Mouse (Mus musculus) G1E-ER4 (cell line): ENCODE measurements around the gene Trip12. TPM values are rescaled to one million over a fixed set of nuclear protein-coding genes. Genes with fewer than 3 reads are reported as not detected.

Experiments used
- GATA1 ChIP-seq: IDR thresholded peaks from one replicate; pipeline ENCODE4 v1.8.0; 2012; ENCODE audit warnings: low read length, inconsistent platforms
- polyA plus RNA-seq: library from polyadenylated mRNA; stranded (reverse); fragments of >175 nt; gene quantifications from 2 replicates; pipeline ENCODE4 v1.2.3, GENCODE M21; 2012

Gene Trip12
- polyA plus RNA-seq, 1 experiment: 104 TPM

DNA sequence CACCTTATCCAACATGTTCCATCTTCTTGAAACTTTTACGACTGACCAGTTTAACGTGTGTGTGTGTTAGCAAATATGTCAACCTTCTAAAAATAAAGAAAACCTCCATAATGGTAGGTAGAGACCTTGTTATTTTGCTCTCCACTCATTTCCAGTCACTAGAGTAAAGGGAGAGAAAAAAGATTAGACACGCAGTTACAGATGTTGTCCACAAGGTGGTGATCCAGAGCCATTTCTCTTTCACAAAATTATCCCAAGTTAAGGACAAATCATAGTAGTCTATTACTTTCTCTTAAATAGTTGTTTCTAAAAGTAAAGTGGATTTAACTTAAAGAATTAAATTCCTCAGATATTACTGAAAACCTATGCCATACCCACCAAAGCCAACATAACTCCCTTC lies 106.5 kb downstream of the Trip12 start:
- TF ChIP-seq GATA1: no peak

- no peak for TF ChIP-seq GATA1
Observed at GRCm38 (mm10) chr1:84731763-84732162, 108.6 kb downstream of the Trip12 start.

DNA sequence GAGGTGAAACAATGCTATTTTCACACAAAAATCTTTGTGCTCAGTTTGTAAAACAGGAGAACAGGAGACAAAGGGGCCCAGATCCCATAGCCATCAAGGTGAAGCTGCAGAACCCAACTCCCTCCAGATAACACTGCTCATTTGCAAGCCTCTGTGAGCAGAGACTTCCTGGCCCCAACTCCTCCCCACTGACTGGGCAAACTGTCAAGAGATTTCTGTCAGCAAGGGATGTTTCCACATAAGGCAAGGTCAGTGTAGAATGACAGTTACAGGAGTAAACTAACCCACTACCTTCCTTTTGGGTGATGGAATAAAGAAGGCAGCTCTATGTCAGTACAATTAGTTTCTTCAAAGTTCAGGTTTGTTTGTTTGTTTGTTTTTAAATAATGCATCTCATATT lies 117.5 kb downstream of the Trip12 start:
- TF ChIP-seq GATA1: no peak

- TF ChIP-seq GATA1: no peak
Observed at GRCm38 (mm10) chr1:84722371-84722770, 117.9 kb downstream of the Trip12 start.

DNA sequence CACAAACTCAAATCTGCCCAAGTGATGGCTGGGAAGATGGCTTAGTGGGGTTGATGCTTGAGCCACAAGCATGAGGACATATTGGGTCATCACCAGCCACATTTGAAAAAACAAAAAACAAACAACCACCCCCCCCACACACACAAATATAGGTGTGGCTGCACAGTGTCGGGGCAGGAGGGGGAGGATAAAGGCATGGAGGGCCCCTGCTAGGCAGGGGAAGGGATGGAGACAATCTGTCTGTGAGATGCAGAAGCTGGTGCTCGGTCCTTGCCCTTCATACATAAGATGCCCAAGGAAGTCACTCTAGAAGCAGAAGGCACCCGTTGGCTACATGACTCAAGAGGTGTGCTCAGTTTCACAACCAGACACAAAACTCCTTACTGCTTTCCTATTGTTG lies 118.4 kb downstream of the Trip12 start:
- TF ChIP-seq GATA1: no peak

- no peak for TF ChIP-seq GATA1
Observed at GRCm38 (mm10) chr1:84709810-84710785, 130.2 kb downstream of the Trip12 start.

DNA sequence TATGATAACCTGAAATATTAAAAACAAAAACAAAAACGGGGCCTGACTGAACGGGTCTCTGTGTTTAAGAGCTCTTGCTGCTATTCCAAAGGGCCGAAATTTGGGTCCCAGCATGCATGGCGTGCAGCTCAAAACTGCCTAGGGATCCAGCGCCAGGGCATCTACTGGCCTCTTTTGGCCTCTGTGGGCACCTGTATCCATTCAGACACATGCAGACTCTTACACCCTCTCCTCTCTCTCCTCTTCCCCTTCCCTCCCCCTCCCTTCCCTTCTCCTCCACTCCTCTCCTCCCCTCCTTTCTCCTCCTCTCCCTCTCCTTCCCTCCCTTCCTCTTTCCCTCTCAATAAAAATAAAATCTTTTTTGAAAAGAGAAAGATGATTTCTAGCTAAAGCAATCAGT lies 130.9 kb downstream of the Trip12 start:
- no peak for TF ChIP-seq GATA1

GRCm38 (mm10) chr1:84700254-84700653 lies 140.1 kb downstream of the Trip12 start:
- TF ChIP-seq GATA1: no peak

- no peak for TF ChIP-seq GATA1
Observed at GRCm38 (mm10) chr1:84697136-84697535, 143.2 kb downstream of the Trip12 start.

- no peak for TF ChIP-seq GATA1
Observed at GRCm38 (mm10) chr1:84695517-84696411, 144.6 kb downstream of the Trip12 start, which contains the start of gene Dner. TSS of gene Dner (minus strand) at chr1:84696221.

- no peak for TF ChIP-seq GATA1
Observed at GRCm38 (mm10) chr1:84694688-84695474, 145.4 kb downstream of the Trip12 start.

DNA sequence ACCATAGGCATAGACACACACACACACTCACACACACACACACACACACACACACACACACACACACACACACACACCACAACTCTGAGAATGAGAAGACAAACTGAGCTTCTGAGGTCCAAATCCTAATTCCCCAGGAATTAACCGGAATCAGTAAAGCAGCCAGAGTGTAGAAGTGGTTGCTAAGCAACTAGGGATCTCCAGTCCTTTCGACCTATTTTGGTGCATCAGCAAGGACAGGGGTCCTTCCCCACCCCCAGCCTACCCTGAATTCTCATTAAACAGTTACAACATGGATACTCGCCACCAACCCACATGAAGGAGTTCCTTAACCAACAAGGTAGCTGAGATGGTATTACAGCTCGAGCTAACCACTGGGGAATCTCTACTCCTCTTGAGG lies 162.4 kb downstream of the Trip12 start:
- no peak for TF ChIP-seq GATA1

Other genes with a start within 250 kb of the Trip12 start
- not detected in 2 replicates for gene Dner, start 144.3 kb downstream of the Trip12 start, polyA plus RNA-seq
- gene Fbxo36, start 675 bp downstream of the Trip12 start, polyA plus RNA-seq: 0.67 and 0.95 TPM in 2 replicates
- not detected in 2 replicates for gene Slc16a14, start 94.6 kb upstream of the Trip12 start, polyA plus RNA-seq